Mouse (Mus musculus): ENCODE results near the gene Gprin2. TPM values are rescaled to one million over a fixed set of nuclear protein-coding genes. Genes with fewer than 3 reads are reported as not detected.

The Gprin2 gene
- polyA plus RNA-seq, 1 experiment from 2014 or later = 0.08 TPM

GRCm38 (mm10) chr14:34209942-34210341 is 8.5 kb upstream of the Gprin2 start:
- 88% methylated on average over 4 of the region's 4 CpGs for WGBS
- TF ChIP-seq CTCF (IDR thresholded peaks at IDR 0.05) = no peak
- TF ChIP-seq EP300 (IDR thresholded peaks at IDR 0.05) = no peak
- H3K4me2 ChIP-seq (replicated peaks; ENCODE audit: low read depth, low read length) = no peak overlapping the region
- no peak for ATAC-seq
- no peak overlapping the region for H3K4me3 ChIP-seq (ENCODE audit: low read depth, low read length)
- no peaks in the 10 kb centered on the region for H3K27me3 ChIP-seq (replicated peaks; ENCODE audit: insufficient read depth, low read length)
- H3K9ac ChIP-seq (replicated peaks; ENCODE audit: low read depth) = no peak overlapping the region
- no peaks in the 10 kb centered on the region for H3K4me1 ChIP-seq (ENCODE audit: insufficient read depth, low read depth, low read length)
- DNase-seq (ENCODE audit: low spot score) = no peak
- no peak overlapping the region for H3K27ac ChIP-seq (ENCODE audit: low read length)
- H3K9me3 ChIP-seq (ENCODE audit: low read length) = no peaks in the 10 kb centered on the region
- no peaks in the 10 kb centered on the region for H3K36me3 ChIP-seq (ENCODE audit: insufficient read depth, low read length)

GRCm38 (mm10) chr14:34209080-34209479 is 7.6 kb upstream of the Gprin2 start:
- H3K27me3 ChIP-seq (replicated peaks; ENCODE audit: insufficient read depth, low read length) = no peaks in the 10 kb centered on the region
- 53% methylated on average over 4 of the region's 4 CpGs for WGBS
- TF ChIP-seq CTCF (IDR thresholded peaks at IDR 0.05) (no peak), EP300 (IDR thresholded peaks at IDR 0.05) (no peak)
- no peak overlapping the region for H3K27ac ChIP-seq (ENCODE audit: low read length)
- ATAC-seq (no peak), DNase-seq (ENCODE audit: low spot score) (no peak)
- no peak overlapping the region for H3K9ac ChIP-seq (replicated peaks; ENCODE audit: low read depth)
- no peaks in the 10 kb centered on the region for H3K4me1 ChIP-seq (ENCODE audit: insufficient read depth, low read depth, low read length)
- H3K4me3 ChIP-seq (ENCODE audit: low read depth, low read length) = no peak overlapping the region
- H3K4me2 ChIP-seq (replicated peaks; ENCODE audit: low read depth, low read length) = no peak overlapping the region
- H3K9me3 ChIP-seq (ENCODE audit: low read length) = no peaks in the 10 kb centered on the region
- H3K36me3 ChIP-seq (ENCODE audit: insufficient read depth, low read length) = no peaks in the 10 kb centered on the region

- Histone ChIP-seq H3K36me3 (ENCODE audit: insufficient read depth, low read length) (no peaks in the 10 kb centered on the region), H3K27ac (ENCODE audit: low read length) (no peak overlapping the region), H3K9me3 (ENCODE audit: low read length) (no peaks in the 10 kb centered on the region), H3K4me1 (ENCODE audit: insufficient read depth, low read depth, low read length) (no peaks in the 10 kb centered on the region), H3K9ac (replicated peaks; ENCODE audit: low read depth) (no peak overlapping the region), H3K27me3 (replicated peaks; ENCODE audit: insufficient read depth, low read length) (no peaks in the 10 kb centered on the region), H3K4me2 (replicated peaks; ENCODE audit: low read depth, low read length) (no peak overlapping the region), H3K4me3 (ENCODE audit: low read depth, low read length) (no peak overlapping the region)
- ATAC-seq (no peak), DNase-seq (ENCODE audit: low spot score) (peak; percentile 39)
- WGBS = 49% methylated on average over 2 of the region's 2 CpGs
- TF ChIP-seq EP300 (IDR thresholded peaks at IDR 0.05) (no peak), CTCF (IDR thresholded peaks at IDR 0.05) (peak; percentile 67)
These were observed 7.2 kb upstream of the Gprin2 start for GRCm38 (mm10) chr14:34208651-34209050.

DNA sequence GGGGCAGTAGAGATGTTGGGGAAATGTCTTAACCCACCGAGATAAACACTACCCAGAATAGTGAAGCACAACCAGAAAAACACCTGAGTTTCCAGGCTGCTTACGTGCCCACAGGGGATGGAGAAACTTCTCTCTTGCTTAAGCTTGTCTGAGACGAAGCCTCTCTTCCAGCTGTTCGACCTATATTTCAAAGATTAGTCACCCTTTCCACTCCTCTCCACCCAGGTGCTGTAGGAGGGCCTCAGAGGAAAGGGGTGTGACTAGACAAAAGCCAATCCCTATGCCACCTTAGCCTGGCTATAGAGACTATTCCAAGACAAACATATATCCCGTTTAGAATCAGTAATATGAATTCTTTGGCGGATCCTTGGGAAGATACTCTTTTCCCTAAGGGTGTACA is 6.5 kb upstream of the Gprin2 start:
- DNase-seq (ENCODE audit: low spot score) (no peak), ATAC-seq (no peak)
- H3K4me2 ChIP-seq (replicated peaks; ENCODE audit: low read depth, low read length) = no peak overlapping the region
- no peak overlapping the region for H3K9ac ChIP-seq (replicated peaks; ENCODE audit: low read depth)
- H3K27me3 ChIP-seq (replicated peaks; ENCODE audit: insufficient read depth, low read length) = no peaks in the 10 kb centered on the region
- no peaks in the 10 kb centered on the region for H3K9me3 ChIP-seq (ENCODE audit: low read length)
- H3K4me1 ChIP-seq (ENCODE audit: insufficient read depth, low read depth, low read length) = no peaks in the 10 kb centered on the region
- TF ChIP-seq EP300 (IDR thresholded peaks at IDR 0.05) (no peak), CTCF (IDR thresholded peaks at IDR 0.05) (no peak)
- H3K4me3 ChIP-seq (ENCODE audit: low read depth, low read length) = no peak overlapping the region
- whole genome bisulfite sequencing = 69% methylated on average over 6 of the region's 6 CpGs
- H3K27ac ChIP-seq (ENCODE audit: low read length) = no peak overlapping the region
- no peaks in the 10 kb centered on the region for H3K36me3 ChIP-seq (ENCODE audit: insufficient read depth, low read length)

- DNase-seq (ENCODE audit: low spot score) = peak; percentile 48
- ATAC-seq = peak; percentile 71
- no peak for TF ChIP-seq CTCF (IDR thresholded peaks at IDR 0.05)
- TF ChIP-seq EP300 (IDR thresholded peaks at IDR 0.05) = no peak
- H3K27me3 ChIP-seq (replicated peaks; ENCODE audit: insufficient read depth, low read length) = no peaks in the 10 kb centered on the region
- H3K27ac ChIP-seq (ENCODE audit: low read length) = no peak overlapping the region
- WGBS = 9% methylated on average over 19 of the region's 19 CpGs
- H3K4me3 ChIP-seq (ENCODE audit: low read depth, low read length) = peak overlapping the region; percentile 49
- H3K4me1 ChIP-seq (ENCODE audit: insufficient read depth, low read depth, low read length) = 0 out of 2 replicates have a peak, but pooled peaks cover 3% of the 10 kb centered on the region
- no peak overlapping the region for H3K9ac ChIP-seq (replicated peaks; ENCODE audit: low read depth)
- peak overlapping the region; percentile 97 for H3K4me2 ChIP-seq (replicated peaks; ENCODE audit: low read depth, low read length)
- H3K36me3 ChIP-seq (ENCODE audit: insufficient read depth, low read length) = no peaks in the 10 kb centered on the region
- no peaks in the 10 kb centered on the region for H3K9me3 ChIP-seq (ENCODE audit: low read length)
These were observed 669 bp downstream of the Gprin2 start for GRCm38 (mm10) chr14:34200738-34201230.

DNA sequence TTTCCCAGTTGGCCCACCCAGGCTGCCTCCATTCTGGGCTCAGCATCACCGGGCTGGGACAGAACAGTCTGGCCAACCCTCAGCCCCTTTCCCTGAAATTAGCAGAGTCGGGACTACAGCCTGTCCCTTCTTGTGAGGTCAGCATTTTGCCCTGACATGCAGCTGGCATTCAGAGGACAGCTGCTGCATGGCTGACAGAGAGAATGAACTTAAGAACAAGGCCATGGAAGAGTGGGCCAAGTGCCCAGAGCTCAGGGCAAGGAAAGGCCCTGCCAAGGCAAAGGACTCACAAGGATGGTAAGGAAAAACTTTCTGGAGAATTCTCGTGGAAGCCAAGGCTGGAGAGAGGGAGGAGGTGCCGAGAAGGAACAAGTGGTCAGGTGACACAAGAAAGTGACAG is 4.7 kb downstream of the Gprin2 start:
- Histone ChIP-seq H3K27me3 (replicated peaks; ENCODE audit: insufficient read depth, low read length) (no peaks in the 10 kb centered on the region), H3K27ac (ENCODE audit: low read length) (no peak overlapping the region), H3K4me1 (ENCODE audit: insufficient read depth, low read depth, low read length) (0 out of 2 replicates have a peak, but pooled peaks cover 3% of the 10 kb centered on the region), H3K9me3 (ENCODE audit: low read length) (no peaks in the 10 kb centered on the region), H3K36me3 (ENCODE audit: insufficient read depth, low read length) (no peaks in the 10 kb centered on the region), H3K4me3 (ENCODE audit: low read depth, low read length) (no peak overlapping the region), H3K9ac (replicated peaks; ENCODE audit: low read depth) (no peak overlapping the region), H3K4me2 (replicated peaks; ENCODE audit: low read depth, low read length) (no peak overlapping the region)
- ATAC-seq (no peak), DNase-seq (ENCODE audit: low spot score) (no peak)
- no peak for TF ChIP-seq EP300 (IDR thresholded peaks at IDR 0.05)
- TF ChIP-seq CTCF (IDR thresholded peaks at IDR 0.05) = no peak
- 46% methylated on average over 4 of the region's 4 CpGs for WGBS

- no peak overlapping the region for H3K4me3 ChIP-seq (ENCODE audit: low read depth, low read length)
- H3K27ac ChIP-seq (ENCODE audit: low read length) = no peak overlapping the region
- H3K36me3 ChIP-seq (ENCODE audit: insufficient read depth, low read length) = no peaks in the 10 kb centered on the region
- H3K9ac ChIP-seq (replicated peaks; ENCODE audit: low read depth) = no peak overlapping the region
- DNase-seq (ENCODE audit: low spot score) (no peak), ATAC-seq (no peak)
- no peaks in the 10 kb centered on the region for H3K27me3 ChIP-seq (replicated peaks; ENCODE audit: insufficient read depth, low read length)
- no peaks in the 10 kb centered on the region for H3K9me3 ChIP-seq (ENCODE audit: low read length)
- TF ChIP-seq CTCF (IDR thresholded peaks at IDR 0.05) (no peak), EP300 (IDR thresholded peaks at IDR 0.05) (no peak)
- H3K4me1 ChIP-seq (ENCODE audit: insufficient read depth, low read depth, low read length) = no peaks in the 10 kb centered on the region
- WGBS = 91% methylated on average over 15 of the region's 15 CpGs
- H3K4me2 ChIP-seq (replicated peaks; ENCODE audit: low read depth, low read length) = no peak overlapping the region
These were observed 6.0 kb downstream of the Gprin2 start for GRCm38 (mm10) chr14:34195466-34195865.

Data from lung, postnatal 0 days (tissue).